ENCODE assay signal across 7 mouse cellular contexts in the genomic region with DNA sequence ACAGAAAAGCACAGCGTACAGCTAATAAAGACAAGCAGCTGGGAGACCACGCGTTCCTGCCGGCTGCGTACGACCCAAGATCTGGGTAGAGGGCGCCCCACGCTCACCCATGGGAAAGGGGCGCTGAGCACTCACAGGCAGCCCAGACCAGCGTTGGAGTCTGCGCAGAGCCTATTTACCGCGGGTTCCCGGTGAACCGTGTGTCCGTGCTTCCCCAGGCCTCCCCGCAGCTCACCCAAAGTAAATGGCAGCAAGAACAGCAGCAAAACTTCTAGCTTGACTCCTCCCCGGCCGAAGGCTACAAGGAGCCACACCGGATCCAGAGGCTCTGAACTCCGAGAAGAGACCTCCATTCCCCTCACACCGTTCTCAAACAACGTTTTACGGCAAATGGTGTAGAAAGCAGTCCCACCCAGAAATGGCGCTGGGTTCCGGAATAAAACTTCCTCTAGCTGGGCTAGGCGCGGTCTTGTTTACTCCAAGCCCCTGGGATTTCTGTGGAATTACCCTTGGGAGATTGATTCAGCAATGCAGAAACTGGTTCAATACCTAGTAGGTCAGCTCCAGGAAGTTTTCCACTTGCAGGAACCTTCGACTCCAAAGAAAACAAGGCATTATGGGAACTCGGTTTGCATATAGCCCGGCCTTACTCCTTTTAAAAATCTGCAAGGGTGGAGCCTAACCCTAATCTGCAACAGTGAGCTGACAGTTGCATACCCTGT. TPM values are rescaled to one million over a fixed set of nuclear protein-coding genes. Genes with fewer than 3 reads are reported as not detected.
A peak's percentile ranks its signal among the peaks of the same experiment; 100 is the strongest.
DNase-seq lines count a peak whose midpoint lies in the region; ATAC-seq lines count a peak whose summit lies in the region.

A gene (minus strand): TSS at position 634 of the 722 bp plus-strand sequence.

- H3K36me3 ChIP-seq in embryonic facial prominence, embryonic 11.5 days (replicated peaks; ENCODE audit: control insufficient read depth, insufficient read depth, low read depth, low read length) = no peaks in the 10 kb centered on the region
- peaks cover 26% of the 10 kb centered on the region for H3K36me3 ChIP-seq in limb, embryonic 10.5 days
- 0 out of 2 replicates have a peak, but pooled peaks cover 6% of the 10 kb centered on the region for H3K36me3 ChIP-seq in midbrain, embryonic 13.5 days

- under 1% methylated on average over 31 of the region's 31 CpGs for WGBS in embryonic facial prominence, embryonic 11.5 days
- under 1% methylated on average over 31 of the region's 31 CpGs for WGBS in limb, embryonic 10.5 days
- WGBS in midbrain, embryonic 13.5 days = under 1% methylated on average over 31 of the region's 31 CpGs

- DNase-seq in adrenal gland, postnatal 14 days = peak; percentile 91
- DNase-seq in embryonic facial prominence, embryonic 11.5 days (ENCODE audit: low spot score) = peak; percentile 93
- peak; percentile 88 for DNase-seq in kidney, adult 11 months
- peak; percentile 86 for DNase-seq in limb, embryonic 10.5 days (ENCODE audit: low spot score)
- peak; percentile 77 for DNase-seq in spleen, adult 12 weeks (ENCODE audit: low spot score)

- peak; percentile 100 for ATAC-seq in embryonic facial prominence, embryonic 11.5 days (replicated peaks; ENCODE audit: insufficient number of reproducible peaks, low FRiP score, low TSS enrichment, low read depth)
- peak; percentile 91 for ATAC-seq in granulocyte monocyte progenitor cell, adult 5-6 weeks (replicated peaks; ENCODE audit: poor library complexity, severe bottlenecking)
- peak; percentile 100 for ATAC-seq in midbrain, embryonic 13.5 days

- no peaks in the 10 kb centered on the region for H3K27me3 ChIP-seq in embryonic facial prominence, embryonic 11.5 days (ENCODE audit: control insufficient read depth, insufficient read depth, low read length)
- no peaks in the 10 kb centered on the region for H3K27me3 ChIP-seq in limb, embryonic 10.5 days (ENCODE audit: low read depth, poor library complexity, severe bottlenecking)
- no peaks in the 10 kb centered on the region for H3K27me3 ChIP-seq in midbrain, embryonic 13.5 days

- peak within 1 kb of the TSS; percentile 34 for H3K4me3 ChIP-seq in embryonic facial prominence, embryonic 11.5 days (ENCODE audit: low read depth, low read length)
- H3K4me3 ChIP-seq in limb, embryonic 10.5 days = peak within 1 kb of the TSS; percentile 68
- peak within 1 kb of the TSS; percentile 61 for H3K4me3 ChIP-seq in midbrain, embryonic 13.5 days (replicated peaks)

- H3K4me2 ChIP-seq in embryonic facial prominence, embryonic 11.5 days (ENCODE audit: low read depth, low read length) = peak within 1 kb of the TSS; percentile 44
- H3K4me2 ChIP-seq in midbrain, embryonic 13.5 days (replicated peaks) = peak within 1 kb of the TSS; percentile 54

- H3K9ac ChIP-seq in embryonic facial prominence, embryonic 11.5 days (replicated peaks; ENCODE audit: low read length) = peak within 1 kb of the TSS; percentile 86
- H3K9ac ChIP-seq in midbrain, embryonic 13.5 days (replicated peaks) = peak within 1 kb of the TSS; percentile 70

- no peaks in the 10 kb centered on the region for H3K9me3 ChIP-seq in embryonic facial prominence, embryonic 11.5 days (replicated peaks; ENCODE audit: control insufficient read depth, low read length)
- H3K9me3 ChIP-seq in limb, embryonic 10.5 days (replicated peaks) = no peaks in the 10 kb centered on the region
- no peaks in the 10 kb centered on the region for H3K9me3 ChIP-seq in midbrain, embryonic 13.5 days

- no peaks in the 10 kb centered on the region for H3K4me1 ChIP-seq in embryonic facial prominence, embryonic 11.5 days (ENCODE audit: control insufficient read depth, insufficient read depth, low read length)
- H3K4me1 ChIP-seq in limb, embryonic 10.5 days = peaks cover 3% of the 10 kb centered on the region; the same call in 1 of the 2 replicates
- peaks cover 13% of the 10 kb centered on the region for H3K4me1 ChIP-seq in midbrain, embryonic 13.5 days (replicated peaks)

- H3K27ac ChIP-seq in embryonic facial prominence, embryonic 11.5 days (replicated peaks; ENCODE audit: low read depth, low read length) = peak within 1 kb of the TSS; percentile 84
- H3K27ac ChIP-seq in limb, embryonic 10.5 days = peak within 1 kb of the TSS; percentile 96
- H3K27ac ChIP-seq in midbrain, embryonic 13.5 days = peak within 1 kb of the TSS; percentile 91

RNA-seq across cellular contexts. Expression of the gene that starts here (rescaled TPM):
- total RNA-seq in adrenal gland, postnatal 14 days (2021) = 71.3 and 78.2 TPM in 2 replicates
- polyA plus RNA-seq in embryonic facial prominence, embryonic 11.5 days (2014; fragmentation: Nextera tagmentation; extraction: Ambion mirVana) = 44.6 and 45.7 TPM in 2 replicates
- 62.8 and 83.0 TPM in 2 replicates for total RNA-seq in granulocyte monocyte progenitor cell, adult 5-6 weeks (2014; fragmentation: Nextera tagmentation)
- total RNA-seq in granulocyte monocyte progenitor cell, adult 5-6 weeks (2017) = 113 and 117 TPM in 2 replicates
- polyA plus RNA-seq in limb, embryonic 10.5 days (2016; fragmentation: Nextera tagmentation; extraction: Ambion mirVana) = 40.2 and 44.5 TPM in 2 replicates
- 35.0 and 39.5 TPM in 2 replicates for polyA plus RNA-seq in midbrain, embryonic 13.5 days (2015; fragmentation: Nextera tagmentation; extraction: Ambion mirVana)

Comparison
In these comparisons a context has a peak if more than half of its experiments do, and no peak if none do; other contexts are left out.
1. Peak in every context shown above with its lines: DNase-seq, ATAC-seq, H3K4me3 ChIP-seq and H3K27ac ChIP-seq.